Mouse (Mus musculus) forebrain, embryonic 13.5 days (tissue): ENCODE data around the gene H2al1n. TPM values are rescaled to one million over a fixed set of nuclear protein-coding genes. Genes with fewer than 3 reads are reported as not detected.
A peak's percentile ranks its signal among the peaks of the same experiment; 100 is the strongest.
"Not testable (repeated sequence)": the region's sequence is repeated elsewhere in the genome, so short reads cannot be mapped to it uniquely, and the experiment has no call there.

Experiments used
- ATAC-seq: fragments of 200-750 bp; cut with Nextera tagmentation; 2 replicates; pipeline ENCODE4 v1.8.0; 2017
- H3K27ac ChIP-seq: fragments of 300-500 bp; sonication (generic); 2 replicates; pipeline ENCODE4 v1.5.1; 2015; ENCODE audit warnings: inconsistent platforms, mild to moderate bottlenecking, moderate library complexity
- H3K27me3 ChIP-seq: fragments of 300-500 bp; sonication (generic); 2 replicates; pipeline ENCODE4 v1.6.1; 2015; ENCODE audit warnings: mild to moderate bottlenecking, inconsistent platforms
- H3K36me3 ChIP-seq: fragments of 300-500 bp; sonication (generic); 2 replicates; pipeline ENCODE4 v1.6.1; 2015; ENCODE audit warnings: mild to moderate bottlenecking, inconsistent platforms; ENCODE audit not compliant: poor library complexity, severe bottlenecking
- H3K4me1 ChIP-seq: fragments of 300-500 bp; sonication (generic); 2 replicates; pipeline ENCODE4 v1.6.1; 2015; ENCODE audit warnings: inconsistent platforms
- H3K4me2 ChIP-seq: fragments of 300-500 bp; sonication (generic); 2 replicates; pipeline ENCODE4 v1.6.1; 2015; ENCODE audit warnings: inconsistent platforms, mild to moderate bottlenecking, moderate library complexity
- H3K4me3 ChIP-seq: fragments of 300-500 bp; sonication (generic); 2 replicates; pipeline ENCODE4 v1.5.1; 2015; ENCODE audit warnings: mild to moderate bottlenecking, inconsistent platforms
- H3K9ac ChIP-seq: fragments of 300-500 bp; sonication (generic); 2 replicates; pipeline ENCODE4 v1.6.1; 2015; ENCODE audit warnings: mild to moderate bottlenecking, inconsistent platforms
- H3K9me3 ChIP-seq: fragments of 300-500 bp; sonication (generic); replicated peaks from 2 replicates; pipeline ENCODE4 v1.6.1; 2016; ENCODE audit warnings: inconsistent platforms
- WGBS: fragments of 180-500 bp; shearing (Covaris S2); methylation state at CpG from one replicate; pipeline ENCODE4 v1.1.7; 2015; 5-methylcytosine and 5-hydroxymethylcytosine counted together
- polyA plus RNA-seq: library from polyadenylated mRNA; unstranded; fragments of >200 nt; fragmentation: Nextera tagmentation; extraction: Ambion mirVana; gene quantifications from 2 replicates; pipeline ENCODE4 v1.2.1, GENCODE M21; 2015

Gene H2al1n
- not detected in 2 replicates for polyA plus RNA-seq

DNA sequence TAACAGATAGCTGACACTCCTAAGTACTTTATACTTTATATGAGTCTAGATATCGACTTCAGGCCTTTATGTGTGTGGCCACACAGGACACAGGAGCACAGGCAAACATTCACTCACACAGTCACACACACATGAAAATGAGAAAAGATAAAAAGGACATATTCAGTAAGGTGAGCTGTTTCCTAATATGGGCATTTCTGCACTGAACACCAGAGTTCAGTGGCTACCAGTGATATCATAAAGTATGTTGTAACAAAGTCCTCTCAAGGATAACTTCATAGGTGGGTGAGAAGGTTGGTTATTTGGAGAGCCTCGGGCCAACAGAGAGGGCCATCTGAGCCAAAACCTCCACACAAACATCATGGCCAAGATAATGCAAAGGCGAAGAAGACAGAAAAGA is at the start of gene H2al1n:
Gene H2al1n (plus strand): TSS at position 301 of the 400 bp plus-strand sequence.
- H3K4me1 ChIP-seq, H3K36me3 ChIP-seq, H3K27me3 ChIP-seq, H3K9ac ChIP-seq, ATAC-seq, H3K4me2 ChIP-seq, H3K4me3 ChIP-seq, H3K27ac ChIP-seq, H3K9me3 ChIP-seq: not testable (repeated sequence)
- 87% methylated on average over 3 of the region's 3 CpGs for WGBS

DNA sequence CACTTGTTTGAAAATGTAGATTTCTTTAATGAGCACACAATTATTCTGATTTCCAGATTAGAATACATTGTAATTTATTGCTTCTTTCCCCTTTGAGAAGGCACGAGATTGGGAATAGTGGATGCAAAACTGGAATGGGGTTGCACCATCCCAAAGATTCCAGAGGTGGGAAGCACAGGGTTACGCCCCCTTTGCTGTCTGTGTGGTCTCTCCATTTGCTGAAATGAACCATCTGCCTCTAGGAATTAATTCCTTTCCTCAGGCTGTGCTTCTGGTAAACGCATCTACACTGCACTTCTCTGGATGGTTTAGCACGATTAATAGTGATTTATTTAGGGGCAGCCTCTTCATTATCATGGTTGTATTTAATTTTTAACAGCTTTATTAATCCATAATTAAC is 11.7 kb upstream of the H2al1n start:
- Histone ChIP-seq H3K36me3 (no peaks in the 10 kb centered on the region), H3K9me3 (no peaks in the 10 kb centered on the region), H3K4me1 (no peaks in the 10 kb centered on the region), H3K27me3 (no peaks in the 10 kb centered on the region), H3K4me2 (no peak overlapping the region), H3K4me3 (no peak overlapping the region), H3K27ac (no peak overlapping the region), H3K9ac (no peak overlapping the region)
- ATAC-seq: no peak
- 64% methylated on average over 4 of the region's 4 CpGs for WGBS

DNA sequence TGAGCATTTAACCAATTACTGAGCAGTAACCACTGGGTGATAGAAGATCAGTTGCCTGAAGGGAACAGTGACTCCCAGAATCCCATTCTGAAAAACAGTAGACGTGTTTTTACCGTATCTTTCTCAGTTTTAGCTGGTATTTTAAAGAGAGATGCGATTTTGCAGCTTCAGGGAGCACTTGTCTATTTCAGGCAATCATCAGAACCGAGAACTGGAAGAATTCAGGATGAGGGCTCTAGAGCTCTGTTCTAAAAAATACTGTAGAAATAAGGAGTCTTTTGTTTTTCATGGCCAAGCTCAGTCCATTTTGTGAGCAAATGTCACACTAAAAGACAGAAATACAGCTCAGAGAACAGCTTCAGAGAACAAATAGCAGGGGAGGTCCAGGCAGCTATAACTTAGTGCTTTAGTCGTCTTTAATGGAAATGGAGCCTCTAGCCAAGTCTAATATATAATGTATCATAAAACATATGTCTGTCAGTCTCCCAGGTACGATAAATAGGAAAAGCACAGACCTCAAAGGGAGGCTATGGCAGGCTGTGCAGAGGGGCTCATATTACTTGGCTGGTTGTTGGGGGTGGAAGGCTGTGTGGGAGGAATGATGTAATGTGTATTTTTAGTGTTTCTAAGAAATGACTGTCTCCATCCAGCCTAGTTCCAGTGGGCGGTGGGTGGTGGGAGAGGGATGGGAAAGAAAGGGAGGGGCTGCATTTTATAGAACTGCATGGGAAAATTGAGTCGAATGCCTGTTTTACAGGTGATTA is 4.7 kb upstream of the H2al1n start:
- H3K27me3 ChIP-seq: no peaks in the 10 kb centered on the region
- H3K36me3 ChIP-seq: no peaks in the 10 kb centered on the region
- no peak overlapping the region for H3K4me2 ChIP-seq
- H3K27ac ChIP-seq: no peak overlapping the region
- WGBS: 75% methylated on average over 8 of the region's 8 CpGs
- H3K4me3 ChIP-seq: no peak overlapping the region
- ATAC-seq: no peak; the same call in 1 of the 2 replicates
- no peaks in the 10 kb centered on the region for H3K9me3 ChIP-seq
- H3K4me1 ChIP-seq: no peaks in the 10 kb centered on the region
- no peak overlapping the region for H3K9ac ChIP-seq

DNA sequence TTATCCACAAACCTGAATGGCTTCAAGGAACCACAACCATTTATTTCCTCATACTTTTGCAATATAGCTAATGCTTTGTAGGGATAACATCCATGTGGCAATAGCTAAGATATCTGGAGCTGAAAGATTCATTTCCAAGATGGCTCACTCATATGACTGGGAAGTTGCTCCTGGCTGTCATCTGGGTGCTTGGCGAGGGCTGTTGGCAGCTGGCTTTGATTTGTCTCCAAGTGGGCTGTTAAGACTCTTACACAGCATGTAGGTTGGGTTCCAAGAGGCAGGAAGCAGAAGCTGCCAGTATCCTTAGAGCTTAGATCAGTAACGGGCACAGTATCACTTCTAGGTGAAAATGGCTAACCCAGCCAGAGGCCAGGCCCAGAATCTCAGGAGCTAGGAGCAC is 18.3 kb downstream of the H2al1n start:
- Histone ChIP-seq H3K36me3 (no peaks in the 10 kb centered on the region), H3K9me3 (no peaks in the 10 kb centered on the region), H3K27me3 (no peaks in the 10 kb centered on the region), H3K9ac (no peak overlapping the region), H3K4me3 (no peak overlapping the region), H3K27ac (no peak overlapping the region), H3K4me2 (no peak overlapping the region), H3K4me1 (no peaks in the 10 kb centered on the region)
- 76% methylated on average over 2 of the region's 2 CpGs for whole genome bisulfite sequencing
- no peak; the same call in 1 of the 2 replicates for ATAC-seq

DNA sequence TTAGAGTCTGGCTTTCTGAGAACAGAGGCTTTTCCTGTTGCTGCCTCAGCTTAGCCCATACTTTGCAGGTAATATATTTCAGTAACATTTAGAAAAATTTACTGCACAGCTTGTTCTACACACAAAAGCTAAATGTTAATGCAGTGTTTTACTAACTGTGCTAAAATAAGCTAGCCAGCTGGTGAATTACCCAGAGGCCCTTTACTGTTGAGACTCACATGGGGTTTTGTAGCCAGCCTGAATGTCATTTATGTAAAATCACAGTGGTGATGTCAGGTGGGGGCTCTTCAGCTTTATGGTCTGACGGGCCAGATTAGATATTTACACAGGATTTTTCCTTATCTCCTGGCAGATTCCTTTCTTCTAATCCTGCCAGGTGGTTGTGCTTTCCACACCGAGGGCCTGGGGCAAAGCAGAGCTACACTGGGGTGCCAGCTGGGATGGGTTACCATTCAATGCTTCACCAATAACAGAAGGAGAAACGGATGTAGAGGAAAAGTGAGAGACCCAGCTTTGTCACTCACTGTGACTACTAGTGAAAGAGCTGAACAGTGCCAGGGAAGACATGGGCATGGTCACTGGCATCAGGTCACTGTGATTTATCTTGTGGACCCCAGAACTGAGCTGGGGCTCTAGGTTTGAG is 48.8 kb downstream of the H2al1n start:
- Histone ChIP-seq H3K4me3 (no peak overlapping the region), H3K36me3 (no peaks in the 10 kb centered on the region), H3K9me3 (no peaks in the 10 kb centered on the region), H3K4me1 (no peaks in the 10 kb centered on the region), H3K27me3 (no peaks in the 10 kb centered on the region), H3K27ac (no peak overlapping the region), H3K9ac (no peak overlapping the region), H3K4me2 (no peak overlapping the region)
- ATAC-seq: peak; percentile 43; the same call in 1 of the 2 replicates
- 68% methylated on average over 3 of the region's 3 CpGs for WGBS
